Mouse (Mus musculus) thymus, postnatal 10 days (tissue): ENCODE data around the gene Tmem236.
"Not testable (repeated sequence)": the region's sequence is repeated elsewhere in the genome, so short reads cannot be mapped to it uniquely, and the experiment has no call there.

ENCODE experiments used
- DNase-seq, 2 experiments: peaks; one replicate each; pipeline ENCODE4 v3.0.0; 2021; ENCODE audit warnings: low spot score in 2 of 2

Gene Tmem236

DNA sequence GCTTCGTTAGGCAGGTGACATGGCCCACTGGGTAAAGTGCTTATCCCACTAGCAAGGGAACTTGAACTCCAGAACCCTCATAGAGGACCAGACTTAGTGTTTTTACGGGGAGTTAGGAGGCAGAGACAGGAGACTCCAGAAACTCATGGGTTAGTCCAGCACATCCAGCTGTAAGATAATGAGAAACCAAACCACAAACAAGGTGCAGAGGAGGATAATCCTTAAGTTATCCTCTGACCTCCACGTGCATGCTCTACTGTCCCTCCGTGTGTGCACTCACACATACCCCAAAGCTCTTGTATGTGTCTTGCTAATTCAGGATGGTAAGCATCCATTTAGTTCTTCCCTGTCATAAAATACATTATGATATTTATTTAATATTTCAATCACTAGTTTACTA is 17.3 kb downstream of the Tmem236 start:
- DNase-seq: no peak

DNA sequence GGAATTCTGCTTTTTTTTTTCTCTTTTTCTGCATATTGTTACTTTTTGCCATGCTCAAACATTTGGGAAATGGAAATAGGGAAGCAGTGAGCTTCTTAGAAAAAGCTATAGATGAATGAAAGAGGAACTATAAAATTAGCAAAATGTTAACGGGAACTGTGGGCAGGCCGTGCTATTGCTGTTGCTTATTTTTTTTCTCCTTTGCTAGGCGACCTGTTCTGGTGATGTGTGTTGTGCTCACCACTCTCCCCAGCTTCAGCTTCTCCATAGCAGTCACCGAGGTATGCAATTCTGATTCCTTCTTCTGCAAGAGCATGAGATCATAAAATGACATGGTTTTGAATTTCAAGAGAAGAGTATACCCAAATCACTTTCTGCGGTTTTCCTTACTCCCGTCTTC is 17.7 kb downstream of the Tmem236 start:
- no peak for DNase-seq

DNA sequence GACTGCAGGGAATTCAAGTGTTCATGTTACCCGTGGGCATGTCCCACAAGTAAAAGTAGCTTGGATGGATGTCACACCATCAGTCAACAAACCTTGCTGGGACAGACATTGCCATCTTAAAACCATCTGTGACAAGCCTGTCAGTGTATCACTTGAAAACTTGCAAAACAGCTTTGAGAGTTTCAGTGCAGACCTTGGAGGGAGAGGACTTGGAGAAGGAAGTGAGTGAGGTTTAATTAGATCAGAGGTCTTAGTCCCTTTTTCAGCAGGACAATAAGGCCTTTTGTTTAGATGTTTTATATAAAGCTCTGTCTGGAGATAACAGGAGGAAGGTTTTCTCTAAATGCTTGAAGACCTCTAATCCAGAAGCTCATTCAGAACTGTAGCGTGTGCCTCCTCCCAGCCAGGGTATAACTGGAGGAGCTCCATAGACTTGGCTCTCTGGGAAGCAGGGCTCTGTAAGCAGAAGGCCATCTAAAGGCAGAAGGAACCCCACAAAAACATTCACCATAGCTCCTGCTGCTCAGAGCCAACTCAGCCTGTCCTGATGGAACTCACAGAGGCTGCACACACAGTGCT is 24.1 kb downstream of the Tmem236 start:
- not testable (repeated sequence) for DNase-seq

DNA sequence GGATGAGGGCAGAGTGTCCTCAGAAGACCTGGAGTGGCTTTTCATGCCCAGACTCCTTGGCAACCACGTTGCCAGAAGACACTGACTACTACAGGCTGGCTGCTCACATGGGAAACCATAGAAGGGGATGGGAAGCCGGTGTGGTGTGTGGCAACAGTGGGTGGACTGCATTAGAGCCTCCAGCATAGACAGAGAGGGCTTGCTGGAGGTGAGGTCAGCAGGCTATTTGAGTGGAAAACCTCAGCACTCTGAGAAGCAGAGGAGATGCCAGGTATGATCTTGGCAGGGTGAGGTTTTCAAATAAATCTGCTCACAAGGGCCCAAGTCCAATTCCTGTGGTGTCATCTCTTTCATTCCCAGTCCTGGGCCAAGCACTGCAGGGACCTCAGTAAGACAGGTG is 25.3 kb downstream of the Tmem236 start:
- DNase-seq: no peak

DNA sequence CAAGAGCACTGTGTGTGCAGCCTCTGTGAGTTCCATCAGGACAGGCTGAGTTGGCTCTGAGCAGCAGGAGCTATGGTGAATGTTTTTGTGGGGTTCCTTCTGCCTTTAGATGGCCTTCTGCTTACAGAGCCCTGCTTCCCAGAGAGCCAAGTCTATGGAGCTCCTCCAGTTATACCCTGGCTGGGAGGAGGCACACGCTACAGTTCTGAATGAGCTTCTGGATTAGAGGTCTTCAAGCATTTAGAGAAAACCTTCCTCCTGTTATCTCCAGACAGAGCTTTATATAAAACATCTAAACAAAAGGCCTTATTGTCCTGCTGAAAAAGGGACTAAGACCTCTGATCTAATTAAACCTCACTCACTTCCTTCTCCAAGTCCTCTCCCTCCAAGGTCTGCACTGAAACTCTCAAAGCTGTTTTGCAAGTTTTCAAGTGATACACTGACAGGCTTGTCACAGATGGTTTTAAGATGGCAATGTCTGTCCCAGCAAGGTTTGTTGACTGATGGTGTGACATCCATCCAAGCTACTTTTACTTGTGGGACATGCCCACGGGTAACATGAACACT is 26.6 kb downstream of the Tmem236 start:
- not testable (repeated sequence) for DNase-seq

DNA sequence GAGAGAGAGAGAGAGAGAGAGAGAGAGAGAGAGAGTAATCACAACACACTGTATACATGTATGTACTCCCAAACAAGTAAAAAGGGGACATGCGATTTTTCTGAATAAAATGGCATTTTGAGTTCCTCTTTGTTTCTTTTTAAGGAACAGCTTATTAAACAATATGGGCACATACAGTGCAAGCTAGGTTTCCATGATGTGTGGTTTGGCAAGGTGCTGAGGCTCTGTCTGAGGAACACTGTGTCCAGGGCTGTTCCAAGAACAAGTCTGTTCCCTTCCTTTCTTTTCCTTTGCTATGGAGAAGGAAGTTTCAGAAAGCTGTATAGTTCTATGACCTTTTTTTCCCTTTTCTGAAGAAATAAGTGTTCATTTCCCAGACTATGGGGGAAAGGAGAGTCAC is 30.0 kb downstream of the Tmem236 start:
- DNase-seq: no peak

DNA sequence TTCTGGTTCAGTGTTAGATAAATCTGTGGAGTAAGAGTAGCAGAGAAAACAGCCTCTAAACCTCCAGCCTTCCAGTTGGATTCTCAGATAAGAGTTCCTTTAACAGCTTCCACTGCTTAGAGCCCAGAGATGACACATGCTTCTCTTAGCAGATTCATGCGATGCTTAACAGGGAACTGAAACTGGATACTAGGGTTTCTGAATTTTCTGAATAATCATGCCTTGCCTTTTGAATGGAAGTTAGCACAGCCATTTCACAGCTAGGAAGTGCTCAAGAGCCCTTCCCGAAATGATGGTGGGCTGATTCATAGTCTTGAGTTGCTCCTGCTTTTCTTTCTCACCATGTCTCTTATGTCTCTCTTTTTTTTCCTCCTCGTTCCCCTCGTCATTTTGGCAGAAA is 32.5 kb downstream of the Tmem236 start:
- DNase-seq: no peak

DNA sequence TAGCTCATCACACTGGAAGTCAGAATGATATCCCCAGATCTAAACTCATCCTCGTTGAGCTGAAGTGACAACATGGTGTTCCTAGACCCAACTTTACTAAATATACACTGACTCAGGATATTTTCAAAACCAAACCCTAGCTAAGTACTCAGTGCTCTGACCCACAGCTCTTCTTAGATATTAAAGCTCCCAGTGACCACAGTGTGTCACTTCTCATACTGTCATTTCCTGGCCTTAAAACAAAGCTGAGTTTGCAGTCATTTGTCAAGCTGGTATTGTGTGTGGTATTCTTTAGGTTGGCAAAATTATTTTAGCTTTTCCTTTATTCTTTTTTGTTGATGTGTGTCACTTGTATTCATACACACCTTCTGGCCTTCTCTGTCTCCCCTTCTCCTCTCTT is 36.4 kb downstream of the Tmem236 start:
- DNase-seq: no peak

DNA sequence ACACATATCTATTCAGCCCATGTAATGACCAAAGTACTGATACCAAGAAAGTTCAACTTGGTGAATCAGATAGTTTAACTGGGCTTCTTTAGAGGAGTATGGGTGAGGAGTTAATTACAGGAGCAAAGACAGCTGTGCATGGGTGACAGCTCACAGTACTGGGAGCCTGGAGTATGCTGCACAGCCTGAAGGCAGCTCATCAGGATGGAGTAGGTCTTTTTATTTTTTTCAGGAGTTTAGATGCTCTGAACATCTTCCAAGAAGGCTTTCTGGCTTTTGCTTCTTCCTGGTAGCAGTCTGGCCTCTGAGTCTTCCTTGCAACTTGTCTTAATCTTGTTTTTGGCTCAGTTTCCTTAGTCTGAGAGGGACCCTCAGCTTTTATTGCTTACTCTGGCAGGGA is 37.3 kb downstream of the Tmem236 start:
- DNase-seq: no peak

DNA sequence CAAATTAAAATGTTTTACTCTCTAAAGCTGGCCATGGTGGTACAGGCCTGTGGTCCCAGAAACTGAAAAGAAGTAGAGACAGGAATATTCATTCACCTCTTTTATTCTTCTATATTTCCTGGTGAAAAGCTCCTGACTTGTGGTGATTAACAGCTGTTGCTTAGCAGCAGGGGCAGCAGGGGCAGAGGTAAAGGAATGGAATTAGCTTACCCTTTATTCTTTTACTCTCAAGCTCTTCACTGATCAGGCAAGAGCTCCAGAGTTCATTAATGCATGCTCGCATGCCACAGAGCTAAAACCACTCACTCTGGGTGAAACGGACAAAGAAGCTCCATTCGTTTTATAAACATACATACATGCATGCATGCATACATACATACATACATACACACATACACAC is 40.4 kb downstream of the Tmem236 start:
- DNase-seq: no peak

DNA sequence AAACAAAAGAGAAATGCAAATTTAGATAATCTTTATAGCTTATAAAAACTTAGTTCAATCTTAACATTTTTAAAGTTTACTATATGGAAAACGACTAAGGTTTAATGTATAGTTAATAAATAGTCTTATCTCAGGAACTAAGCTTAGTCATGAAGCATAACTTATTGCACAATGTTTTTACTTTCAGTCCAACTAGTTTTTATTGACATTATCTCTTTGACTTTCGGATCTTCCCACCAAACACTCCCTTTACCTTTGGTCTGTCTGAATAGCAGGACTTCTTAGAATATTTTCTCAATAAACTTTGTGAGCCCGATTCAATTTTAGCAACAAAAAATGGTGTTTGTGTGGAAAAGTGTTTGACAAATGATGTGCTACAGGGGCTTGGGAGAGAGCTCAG is 42.3 kb downstream of the Tmem236 start:
- no peak for DNase-seq

DNA sequence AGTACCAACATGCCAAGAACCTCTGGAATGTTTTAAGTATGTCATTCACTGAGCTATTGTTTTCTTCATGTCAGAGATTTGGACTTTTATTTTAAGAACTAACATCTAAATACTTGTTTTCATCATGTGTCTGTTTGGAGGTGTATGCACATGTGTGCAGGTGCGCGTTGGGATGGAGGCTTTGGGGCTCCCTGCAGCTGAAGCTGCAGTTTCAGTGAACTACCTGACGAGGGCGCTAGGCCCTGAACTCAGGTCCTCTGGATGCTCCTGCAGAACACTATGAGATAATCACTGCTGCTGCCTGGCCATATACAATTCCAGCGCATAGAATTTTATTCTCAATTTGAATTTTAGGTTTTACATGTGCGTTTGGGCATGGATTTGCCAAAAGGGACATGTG is 43.8 kb downstream of the Tmem236 start:
- DNase-seq: no peak

DNA sequence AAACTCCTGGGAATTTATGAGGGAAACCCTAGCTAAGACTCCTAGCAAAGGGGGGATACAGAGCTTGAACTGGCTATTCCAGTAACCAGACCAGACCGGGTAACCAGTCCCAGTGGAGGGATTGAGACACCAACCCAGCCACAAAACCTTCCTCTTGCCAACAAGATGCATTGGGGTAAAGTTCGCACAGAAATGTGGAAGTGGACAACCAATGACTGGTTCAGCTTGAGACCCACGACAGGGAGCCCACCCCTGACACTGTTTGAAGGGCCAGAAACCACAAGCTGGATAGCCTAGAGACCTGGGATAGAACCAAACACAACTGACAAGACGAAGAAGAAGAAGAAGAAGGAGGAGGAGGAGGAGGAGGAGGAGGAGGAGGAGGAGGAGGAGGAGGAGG is 50.1 kb downstream of the Tmem236 start:
- DNase-seq: no peak

DNA sequence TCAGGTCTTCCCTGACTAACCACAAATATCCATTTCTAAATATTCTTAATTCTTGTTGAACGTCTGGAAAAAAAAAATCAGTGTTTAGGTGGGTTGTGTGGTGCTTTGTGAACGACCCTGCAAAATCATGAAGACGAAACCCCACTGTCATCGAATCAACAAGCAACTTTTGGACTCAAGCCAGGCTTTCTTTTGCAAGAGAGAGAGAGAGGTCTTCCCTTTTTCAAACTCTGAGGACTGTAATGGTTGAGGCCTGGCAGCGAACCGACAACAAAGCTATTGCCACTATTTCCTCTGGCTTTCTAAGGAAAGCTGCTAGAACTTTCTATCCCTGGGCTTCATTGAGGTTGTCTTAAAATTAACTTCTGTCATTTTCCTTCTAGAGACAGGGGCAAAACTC is 54.2 kb downstream of the Tmem236 start:
- no peak for DNase-seq

DNA sequence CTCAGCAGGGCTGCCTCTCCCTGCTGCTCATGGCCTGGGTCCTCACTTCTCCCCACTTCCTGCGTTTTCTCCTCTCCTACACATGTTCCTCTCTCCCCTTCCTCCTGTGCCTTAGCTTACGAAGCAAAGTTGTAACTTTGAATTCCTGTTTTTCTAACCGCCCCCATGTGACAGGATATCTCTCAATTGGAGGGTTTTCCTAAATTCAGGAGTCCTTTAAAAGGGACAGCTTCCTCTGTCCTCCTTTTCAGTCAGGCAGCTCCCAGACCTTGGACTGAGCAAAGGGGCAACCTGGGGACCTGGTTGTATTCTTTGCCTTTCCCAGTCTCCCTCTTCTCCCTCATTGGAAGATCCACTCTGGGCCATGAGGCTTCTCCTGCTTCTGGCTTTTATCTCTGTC is 54.8 kb downstream of the Tmem236 start, which contains the start of gene Mrc1:
Gene Mrc1, plus strand, starts transcription at position 244 of the 400 bp plus-strand sequence.
- no peak for DNase-seq

DNA sequence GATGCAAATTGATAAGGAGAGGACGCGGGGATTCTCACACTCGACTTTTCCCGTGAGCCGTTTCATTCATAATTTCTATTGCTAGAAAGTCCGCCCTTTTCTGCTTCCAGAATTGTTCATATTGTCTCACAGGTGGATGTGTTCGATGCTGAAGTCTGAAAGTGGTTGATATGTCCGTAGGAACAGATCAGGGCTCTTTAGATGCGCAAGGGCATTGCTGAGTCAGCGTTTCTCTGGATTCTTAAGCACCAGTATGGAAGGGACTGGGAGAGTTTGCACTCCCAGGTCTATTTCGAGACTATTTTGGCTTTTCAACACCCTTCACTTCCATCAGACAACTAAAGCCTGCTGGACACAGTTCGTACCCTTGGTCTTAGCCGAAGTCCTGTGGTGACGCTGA is 55.7 kb downstream of the Tmem236 start:
- no peak for DNase-seq

DNA sequence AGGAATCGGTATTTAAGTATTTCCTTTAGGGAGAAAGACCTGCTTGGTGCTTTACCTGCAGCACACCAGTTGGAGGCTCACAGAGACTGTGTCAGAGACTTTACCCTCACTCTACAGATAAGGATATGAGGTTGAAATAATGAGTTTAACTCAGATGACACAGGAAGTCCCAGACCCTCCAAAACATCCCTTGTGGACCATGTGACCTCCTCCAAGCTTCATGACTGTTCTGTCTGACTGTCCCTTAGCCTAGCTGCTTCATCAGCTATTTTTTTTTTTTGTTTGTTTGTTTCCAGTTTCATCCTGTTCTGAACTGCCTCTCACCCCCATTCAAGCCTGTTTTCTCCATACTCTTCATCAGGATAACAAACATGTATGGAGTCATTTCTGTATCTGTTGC is 58.6 kb downstream of the Tmem236 start:
- no peak for DNase-seq

DNA sequence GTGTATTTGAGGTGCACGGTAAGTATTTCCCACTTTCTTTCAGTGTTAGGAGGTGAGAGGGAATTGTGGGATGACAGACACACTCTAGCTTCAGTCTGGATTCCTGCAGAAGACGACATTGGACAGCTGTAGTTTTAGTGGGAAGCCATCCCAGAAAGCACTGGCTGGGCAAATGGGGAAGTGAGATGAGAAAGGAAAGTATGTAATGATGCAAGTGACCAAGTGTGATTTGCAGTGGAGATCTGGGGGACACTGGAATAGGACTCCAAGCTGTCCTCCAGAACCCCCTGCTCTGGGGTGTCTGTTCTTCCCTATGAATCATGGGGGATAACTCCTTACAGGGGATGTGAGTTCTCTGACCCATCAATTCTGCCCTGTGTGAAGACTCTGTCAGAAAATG is 59.7 kb downstream of the Tmem236 start:
- DNase-seq: no peak

DNA sequence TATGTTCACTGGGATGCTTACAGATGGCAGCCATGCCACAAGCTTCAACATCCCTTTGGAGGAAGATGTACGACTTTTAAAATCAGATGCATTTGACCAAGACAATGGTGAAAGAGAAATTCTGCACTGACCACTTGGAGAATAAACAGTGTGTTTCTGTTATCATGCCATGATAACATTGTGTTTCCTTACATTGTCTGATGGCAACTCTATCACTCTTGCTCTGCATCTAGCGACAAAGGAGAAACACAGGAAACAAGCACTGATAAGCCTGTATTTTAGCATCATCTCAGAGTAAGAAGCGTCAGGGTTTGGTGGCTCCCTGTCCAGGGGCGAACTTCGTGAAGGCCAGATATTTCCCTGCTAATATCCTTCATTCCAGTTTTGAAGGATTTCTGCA is 61.0 kb downstream of the Tmem236 start:
- no peak for DNase-seq

DNA sequence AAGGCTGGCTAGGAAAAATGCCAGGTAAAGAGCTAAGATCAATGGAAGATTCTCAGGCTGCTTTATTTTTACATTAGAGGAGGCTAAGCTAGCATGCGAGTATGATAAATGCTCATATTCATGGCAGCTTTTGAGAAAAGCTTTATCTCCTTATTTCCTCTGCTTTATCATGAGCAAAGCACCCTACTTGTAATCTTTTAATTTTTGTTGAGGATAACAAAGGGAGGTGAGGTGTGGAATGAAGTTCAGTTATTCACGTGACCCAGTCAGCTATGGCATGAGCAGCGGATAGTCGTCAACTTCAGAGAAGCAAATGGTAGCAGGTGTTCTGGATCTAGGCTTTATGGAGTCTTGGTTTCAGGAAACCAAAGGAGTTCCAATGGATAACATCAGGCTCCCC is 62.6 kb downstream of the Tmem236 start:
- DNase-seq: no peak

DNA sequence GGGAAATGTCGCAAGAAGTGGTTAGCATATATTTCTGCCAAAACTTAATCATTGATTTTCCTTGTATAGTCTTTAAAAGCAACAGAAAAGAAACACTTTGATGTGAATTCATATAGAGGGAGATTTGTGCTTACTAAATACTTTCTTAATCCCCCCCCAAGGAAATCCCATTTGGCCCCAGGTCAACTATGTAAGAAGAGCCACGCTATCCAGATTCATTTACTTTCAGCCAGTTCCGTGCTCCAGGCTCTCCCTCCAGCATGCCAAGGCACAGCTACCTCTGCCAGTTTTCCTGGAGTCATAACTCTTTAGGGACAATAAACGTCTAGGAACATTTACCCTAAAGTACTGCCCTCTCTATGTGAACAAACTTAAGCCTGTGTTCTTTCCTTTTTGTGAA is 63.4 kb downstream of the Tmem236 start:
- DNase-seq: no peak

DNA sequence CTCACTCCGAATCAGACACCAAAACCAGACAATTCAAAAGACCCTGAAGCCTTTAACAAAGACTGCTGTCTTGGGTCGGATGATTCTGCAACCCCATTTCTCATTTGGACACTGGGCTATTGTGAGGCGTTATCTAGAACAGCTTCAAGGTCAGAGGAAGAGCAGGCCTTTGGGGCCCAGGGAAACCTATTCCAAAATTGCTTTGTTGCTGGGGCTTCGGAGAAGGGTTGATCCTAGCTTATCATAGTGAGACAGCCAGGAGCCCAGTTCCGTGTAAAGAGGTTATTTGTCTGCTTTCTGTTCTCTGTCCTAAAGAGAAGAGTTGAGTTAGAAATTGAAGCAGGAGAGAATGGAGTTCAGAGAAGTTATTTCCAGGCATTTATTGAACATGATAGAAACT is 64.8 kb downstream of the Tmem236 start:
- no peak for DNase-seq

DNA sequence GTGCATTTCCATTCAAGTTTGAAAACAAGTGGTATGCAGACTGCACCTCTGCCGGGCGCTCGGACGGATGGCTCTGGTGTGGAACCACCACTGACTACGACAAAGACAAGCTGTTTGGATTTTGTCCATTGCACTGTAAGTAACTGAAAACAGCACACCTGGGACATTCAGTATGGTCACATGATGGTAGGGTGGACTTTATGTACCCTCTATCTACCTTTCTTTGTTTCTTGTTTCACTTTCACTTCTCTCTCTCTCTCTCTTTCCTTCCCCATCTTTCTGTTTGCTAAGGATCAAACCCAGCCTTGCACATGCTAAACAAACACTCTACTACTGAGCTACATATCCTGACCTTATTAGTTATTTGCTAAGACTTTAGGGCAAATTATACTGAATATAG is 69.8 kb downstream of the Tmem236 start:
- DNase-seq: no peak

DNA sequence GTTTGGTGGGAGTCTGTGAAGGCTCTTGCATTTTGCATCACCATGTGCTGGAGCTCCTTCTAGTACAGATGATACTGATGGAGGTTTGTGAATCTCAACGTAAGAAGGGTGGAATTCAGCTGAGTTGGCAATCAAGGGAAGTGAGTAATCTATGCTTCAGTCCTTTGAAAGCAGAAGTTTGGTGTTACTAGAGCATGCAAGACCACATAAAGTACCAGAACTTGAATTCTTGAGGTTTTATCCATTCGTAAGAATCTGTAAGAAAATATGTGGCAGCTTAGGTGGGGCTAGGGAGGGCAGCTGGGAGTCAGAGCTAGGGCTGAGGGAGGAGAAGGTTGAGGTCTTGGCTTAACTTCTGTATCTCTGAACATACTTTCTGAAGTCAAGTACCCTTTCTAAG is 70.3 kb downstream of the Tmem236 start:
- DNase-seq: no peak
